Mouse (Mus musculus) ovary, adult 2 months (tissue): ENCODE results near the gene Edc3. TPM values are rescaled to one million over a fixed set of nuclear protein-coding genes. Genes with fewer than 3 reads are reported as not detected.

Experiments
- polyA plus RNA-seq: library from polyadenylated mRNA; depleted of rRNA; stranded (reverse); fragments of >200 nt; gene quantifications from 2 replicates; pipeline ENCODE4 v1.2.3, GENCODE M21; 2012; rRNA removed

The Edc3 gene
- polyA plus RNA-seq, result 12.6 and 15.7 TPM in 2 replicates

GRCm38 (mm10) chr9:57708068-57708719 is at the start of gene Edc3:
TSS of gene Edc3 (plus strand) at chr9:57708540.

DNA sequence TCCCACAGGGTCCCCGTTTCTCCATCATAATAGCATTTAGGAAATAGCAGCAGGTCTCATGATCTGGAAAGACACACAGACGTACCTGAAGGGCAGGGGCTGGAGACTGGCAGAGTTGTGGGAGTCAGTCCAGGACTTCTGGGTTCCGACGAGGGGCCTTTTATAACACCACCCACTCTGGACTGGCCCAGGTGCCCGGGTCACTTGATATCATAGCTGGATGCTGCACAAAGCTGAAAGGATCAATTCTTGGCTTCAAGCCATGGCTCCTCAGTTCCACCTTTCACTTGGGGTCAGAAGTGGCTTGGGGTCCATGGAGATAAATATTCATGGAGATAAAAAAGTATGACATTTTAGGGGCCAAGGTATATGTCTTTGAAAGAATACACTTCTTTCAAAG is 24.8 kb upstream of the Edc3 start, which contains the start of gene Cyp1a2:
Cyp1a2 (minus strand) TSS at position 184 of the 400 bp plus-strand sequence.

GRCm38 (mm10) chr9:57687751-57688150 is 20.6 kb upstream of the Edc3 start, which contains the start of gene Cyp1a1:
TSS of gene Cyp1a1 (plus strand) at chr9:57687928.

GRCm38 (mm10) chr9:57765364-57766351 is 57.3 kb downstream of the Edc3 start, which contains the start of gene Clk3:
TSS of gene Clk3 (minus strand) at chr9:57765860.

Other genes with a start within 250 kb of the Edc3 start
- 36.6 and 41.6 TPM in 2 replicates for gene Scamp5, start 240.5 kb upstream of the Edc3 start, polyA plus RNA-seq
- 32.4 and 52.8 TPM in 2 replicates for gene Rpp25, start 204.5 kb upstream of the Edc3 start, polyA plus RNA-seq
- gene Cox5a, start 187.3 kb upstream of the Edc3 start, polyA plus RNA-seq, result 376 and 601 TPM in 2 replicates
- 21.8 and 29.0 TPM in 2 replicates for gene Fam219b, start 171.0 kb upstream of the Edc3 start, polyA plus RNA-seq
- gene Mpi, start 155.8 kb upstream of the Edc3 start, polyA plus RNA-seq, result 40.7 and 50.2 TPM in 2 replicates
- 116 and 128 TPM in 2 replicates for gene Scamp2, start 147.6 kb upstream of the Edc3 start, polyA plus RNA-seq
- 25.7 and 31.5 TPM in 2 replicates for gene Ulk3, start 119.1 kb upstream of the Edc3 start, polyA plus RNA-seq
- gene Cplx3, start 102.3 kb upstream of the Edc3 start, polyA plus RNA-seq, result not detected in 2 replicates
- gene Lman1l, start 87.8 kb upstream of the Edc3 start, polyA plus RNA-seq, result not detected in 2 replicates
- 51.7 and 57.8 TPM in 2 replicates for gene Csk, start 54.9 kb upstream of the Edc3 start, polyA plus RNA-seq
- 0.08 and 0.53 TPM in 2 replicates for gene Cyp1a2, start 24.8 kb upstream of the Edc3 start, polyA plus RNA-seq
- 0.10 and 0.19 TPM in 2 replicates for gene Cyp1a1, start 20.6 kb upstream of the Edc3 start, polyA plus RNA-seq
- 92.5 and 95.3 TPM in 2 replicates for gene Clk3, start 57.3 kb downstream of the Edc3 start, polyA plus RNA-seq
- 7.9 and 10.1 TPM in 2 replicates for gene Arid3b, start 128.3 kb downstream of the Edc3 start, polyA plus RNA-seq
- gene Ubl7, start 202.4 kb downstream of the Edc3 start, polyA plus RNA-seq, result 141 and 197 TPM in 2 replicates
- gene Sema7a, start 231.6 kb downstream of the Edc3 start, polyA plus RNA-seq, result 164 and 176 TPM in 2 replicates